Comparison of ENCODE assay signal across 17 mouse cellular contexts in genomic region chr4:105190826-105191225, GRCm38 (mm10). TPM values are rescaled to one million over a fixed set of nuclear protein-coding genes. Genes with fewer than 3 reads are reported as not detected.
DNase-seq lines count a peak whose midpoint lies in the region; ATAC-seq and TF ChIP-seq lines count a peak whose summit lies in the region.
"Had no signal": no experiment of that assay in that cellular context is flagged by ENCODE, and none has a peak within 500 bp of the region (broad histone marks: within the 10 kb centered on the region; RNA-seq: fewer than 3 reads in every experiment).

No protein-coding gene starts in this region.

- no peak for DNase-seq in forebrain, embryonic 14.5 days (ENCODE audit: low spot score)
- no peak for DNase-seq in forebrain, postnatal 0 days
- no peak for DNase-seq in layer of hippocampus, adult 2 months (ENCODE audit: low spot score in 2 of 2)
- DNase-seq in layer of hippocampus, adult 18-20 months (ENCODE audit: low spot score in 2 of 2): no peak
- no peak for DNase-seq in limb, embryonic 10.5 days (ENCODE audit: low spot score)
- DNase-seq in thymus, postnatal 25 days: peak; percentile 22
- no peak for DNase-seq in retina, postnatal 1 day
- no peak for DNase-seq in heart, adult 11 months
- DNase-seq: adrenal gland, postnatal 25 days; cerebellum, adult 8-10 months; kidney, postnatal 4 days; layer of hippocampus, postnatal 36 days; liver; lung, adult 2 months; lung, postnatal 36 days had no signal

- no peak overlapping the region for H3K4me2 ChIP-seq in forebrain, embryonic 14.5 days (ENCODE audit: low read length)
- no peak overlapping the region for H3K4me2 ChIP-seq in forebrain, postnatal 0 days (ENCODE audit: low read depth)
- H3K4me2 ChIP-seq: embryonic facial prominence, embryonic 13.5 days; midbrain, embryonic 12.5 days had no signal

- H3K36me3 ChIP-seq in forebrain, embryonic 14.5 days (ENCODE audit: control insufficient read depth, insufficient read depth, low read length): peaks cover 13% of the 10 kb centered on the region; the same call in 1 of the 2 replicates
- no peaks in the 10 kb centered on the region for H3K36me3 ChIP-seq in forebrain, postnatal 0 days (ENCODE audit: insufficient read depth)
- peaks cover 40% of the 10 kb centered on the region for H3K36me3 ChIP-seq in limb, embryonic 10.5 days

- no peak overlapping the region for H3K9ac ChIP-seq in forebrain, embryonic 14.5 days (ENCODE audit: low read length)
- no peak overlapping the region for H3K9ac ChIP-seq in forebrain, postnatal 0 days
- H3K9ac ChIP-seq: embryonic facial prominence, embryonic 13.5 days; midbrain, embryonic 12.5 days had no signal

- TF ChIP-seq CTCF in forebrain, postnatal 0 days (IDR thresholded peaks at IDR 0.05; ENCODE audit: low read depth): no peak
- TF ChIP-seq CTCF in layer of hippocampus, adult 2 months (conservative IDR thresholded peaks at IDR 0.05): no peak

- H3K27ac ChIP-seq in forebrain, embryonic 14.5 days (ENCODE audit: low read depth, low read length): no peak overlapping the region
- no peak overlapping the region for H3K27ac ChIP-seq in forebrain, postnatal 0 days (ENCODE audit: low read depth, low read length)
- peak overlapping the region; percentile 75 for H3K27ac ChIP-seq in layer of hippocampus, adult 2 months
- H3K27ac ChIP-seq in limb, embryonic 10.5 days: peak overlapping the region; percentile 46
- H3K27ac ChIP-seq: embryonic facial prominence, embryonic 13.5 days; midbrain, embryonic 12.5 days had no signal

- WGBS in forebrain, embryonic 14.5 days: 53% methylated on average over 4 of the region's 4 CpGs
- 63% methylated on average over 4 of the region's 4 CpGs for WGBS in forebrain, postnatal 0 days
- WGBS in limb, embryonic 10.5 days: 42% methylated on average over 4 of the region's 4 CpGs

- H3K27me3 ChIP-seq in forebrain, embryonic 14.5 days (replicated peaks; ENCODE audit: control insufficient read depth, insufficient read depth, low read length): no peaks in the 10 kb centered on the region
- no peaks in the 10 kb centered on the region for H3K27me3 ChIP-seq in forebrain, postnatal 0 days (ENCODE audit: insufficient read depth, low read length)
- no peaks in the 10 kb centered on the region for H3K27me3 ChIP-seq in limb, embryonic 10.5 days (ENCODE audit: low read depth, poor library complexity, severe bottlenecking)
- H3K27me3 ChIP-seq: embryonic facial prominence, embryonic 13.5 days; midbrain, embryonic 12.5 days had no signal

- H3K4me3 ChIP-seq in forebrain, embryonic 14.5 days (ENCODE audit: low read depth, low read length): no peak overlapping the region
- H3K4me3 ChIP-seq in forebrain, postnatal 0 days (ENCODE audit: low read depth, low read length): no peak overlapping the region
- no peak overlapping the region for H3K4me3 ChIP-seq in layer of hippocampus, adult 2 months
- no peak overlapping the region for H3K4me3 ChIP-seq in limb, embryonic 10.5 days
- H3K4me3 ChIP-seq: embryonic facial prominence, embryonic 13.5 days; midbrain, embryonic 12.5 days had no signal

- no peaks in the 10 kb centered on the region for H3K9me3 ChIP-seq in forebrain, embryonic 14.5 days (replicated peaks; ENCODE audit: control insufficient read depth, low read length)
- no peaks in the 10 kb centered on the region for H3K9me3 ChIP-seq in forebrain, postnatal 0 days (ENCODE audit: low read length)
- H3K9me3 ChIP-seq in limb, embryonic 10.5 days (replicated peaks): no peaks in the 10 kb centered on the region
- H3K9me3 ChIP-seq: embryonic facial prominence, embryonic 13.5 days; midbrain, embryonic 12.5 days had no signal

- 0 out of 2 replicates have a peak, but pooled peaks have one; percentile 18 for ATAC-seq in forebrain, embryonic 14.5 days
- no peak for ATAC-seq in forebrain, postnatal 0 days

- peaks cover 23% of the 10 kb centered on the region for H3K4me1 ChIP-seq in forebrain, embryonic 14.5 days (ENCODE audit: control insufficient read depth, insufficient read depth, low read length)
- H3K4me1 ChIP-seq in forebrain, postnatal 0 days (ENCODE audit: insufficient read depth): peaks cover 16% of the 10 kb centered on the region; the same call in 1 of the 2 replicates
- peaks cover 75% of the 10 kb centered on the region for H3K4me1 ChIP-seq in limb, embryonic 10.5 days

RNA-seq across cellular contexts. Expression of gene Plpp3, which starts 33.7 kb away (rescaled TPM):
- polyA plus RNA-seq in forebrain, embryonic 14.5 days (2014; fragmentation: Nextera tagmentation; extraction: Ambion mirVana): 48.6 and 50.8 TPM in 2 replicates
- 64.8 and 87.3 TPM in 2 replicates for total RNA-seq in forebrain, postnatal 0 days (2014; rRNA removed)
- polyA plus RNA-seq in forebrain, postnatal 0 days (2015; fragmentation: Nextera tagmentation; extraction: Ambion mirVana): 82.8 and 117 TPM in 2 replicates
- 100 to 1,000 TPM; 197 to 198 TPM for total RNA-seq in layer of hippocampus, adult 2 months (2021)
- total RNA-seq in layer of hippocampus, adult 18-20 months (2021): 100 to 1,000 TPM; 206 to 214 TPM
- 58.9 and 75.2 TPM in 2 replicates for polyA plus RNA-seq in limb, embryonic 10.5 days (2016; fragmentation: Nextera tagmentation; extraction: Ambion mirVana)

Comparison
In these comparisons a context has a peak if more than half of its experiments do, and no peak if none do; other contexts are left out.
1. H3K27ac ChIP-seq: peak in layer of hippocampus, adult 2 months (single experiment) and limb, embryonic 10.5 days (single experiment); none in forebrain, embryonic 14.5 days (single experiment) and forebrain, postnatal 0 days (single experiment).